19 mouse cellular contexts compared by ENCODE assay signal in the genomic region with DNA sequence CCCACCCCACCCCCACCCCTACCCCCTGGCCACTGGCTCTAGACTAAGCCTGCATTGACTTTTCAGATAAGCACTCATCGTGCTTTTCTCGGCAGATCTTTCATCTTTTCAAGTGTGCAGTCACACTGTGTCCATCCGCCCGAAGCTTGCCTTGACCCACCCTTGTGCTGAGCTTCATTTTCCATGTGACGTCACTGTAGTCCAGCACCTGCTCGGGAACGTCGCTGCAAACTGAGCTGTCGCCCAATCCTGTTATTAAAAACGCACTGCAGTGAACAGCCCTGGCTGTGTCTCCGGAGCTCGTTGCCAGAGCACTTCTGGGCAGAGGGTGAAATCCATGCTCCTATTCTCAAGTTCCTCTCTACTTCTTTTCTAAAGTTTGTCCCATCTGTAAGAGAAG.
DNase-seq lines count a peak whose midpoint lies in the region; ATAC-seq and TF ChIP-seq lines count a peak whose summit lies in the region.
"Had no signal": no experiment of that assay in that cellular context is flagged by ENCODE, and none has a peak within 500 bp of the region (broad histone marks: within the 10 kb centered on the region; RNA-seq: fewer than 3 reads in every experiment).

No protein-coding gene starts in this region.

- no peak overlapping the region for H3K27ac ChIP-seq in heart, embryonic 11.5 days (ENCODE audit: low read depth, low read length)
- no peak overlapping the region for H3K27ac ChIP-seq in limb, embryonic 13.5 days
- no peak overlapping the region for H3K27ac ChIP-seq in limb, embryonic 10.5 days
- H3K27ac ChIP-seq: embryonic facial prominence, embryonic 12.5 days; forebrain, embryonic 15.5 days; hindbrain, embryonic 15.5 days; kidney, postnatal 0 days; liver, embryonic 13.5 days; lung, embryonic 15.5 days; neural tube, embryonic 12.5 days had no signal

- ATAC-seq in heart, embryonic 11.5 days (replicated peaks; ENCODE audit: insufficient number of reproducible peaks, low FRiP score, low TSS enrichment): no peak
- peak; percentile 33; the same call in 1 of the 2 replicates for ATAC-seq in limb, embryonic 13.5 days (ENCODE audit: low FRiP score, low read depth)
- ATAC-seq: forebrain, embryonic 15.5 days had no signal

- H3K4me1 ChIP-seq in heart, embryonic 11.5 days (ENCODE audit: control insufficient read depth, insufficient read depth, low read length): peaks cover 18% of the 10 kb centered on the region
- H3K4me1 ChIP-seq in limb, embryonic 13.5 days: peaks cover 38% of the 10 kb centered on the region
- H3K4me1 ChIP-seq in limb, embryonic 10.5 days: peaks cover 43% of the 10 kb centered on the region

- peaks cover 94% of the 10 kb centered on the region for H3K79me2 ChIP-seq in myocyte (ENCODE audit: control insufficient read depth, insufficient read depth)

- 42% methylated on average over 12 of the region's 12 CpGs for WGBS in heart, embryonic 11.5 days (ENCODE audit: insufficient replicate concordance)
- 72% methylated on average over 12 of the region's 12 CpGs for WGBS in limb, embryonic 13.5 days
- WGBS in limb, embryonic 10.5 days: 90% methylated on average over 12 of the region's 12 CpGs

- H3K9ac ChIP-seq in heart, embryonic 11.5 days (ENCODE audit: low read depth, low read length): no peak overlapping the region
- no peak overlapping the region for H3K9ac ChIP-seq in limb, embryonic 13.5 days
- H3K9ac ChIP-seq: embryonic facial prominence, embryonic 12.5 days; forebrain, embryonic 15.5 days; hindbrain, embryonic 15.5 days; liver, embryonic 13.5 days; lung, embryonic 15.5 days; neural tube, embryonic 12.5 days had no signal

- H3K36me3 ChIP-seq in heart, embryonic 11.5 days (ENCODE audit: control insufficient read depth, insufficient read depth, low read length): no peaks in the 10 kb centered on the region
- H3K36me3 ChIP-seq in limb, embryonic 13.5 days: no peaks in the 10 kb centered on the region
- no peaks in the 10 kb centered on the region for H3K36me3 ChIP-seq in limb, embryonic 10.5 days
- H3K36me3 ChIP-seq in myocyte (ENCODE audit: control insufficient read depth, insufficient read depth): no peaks in the 10 kb centered on the region
- H3K36me3 ChIP-seq: embryonic facial prominence, embryonic 12.5 days; forebrain, embryonic 15.5 days; hindbrain, embryonic 15.5 days; liver, embryonic 13.5 days; lung, embryonic 15.5 days; neural tube, embryonic 12.5 days had no signal

- H3K9me3 ChIP-seq in heart, embryonic 11.5 days (replicated peaks; ENCODE audit: control insufficient read depth, low read length): no peaks in the 10 kb centered on the region
- H3K9me3 ChIP-seq in limb, embryonic 13.5 days: no peaks in the 10 kb centered on the region
- H3K9me3 ChIP-seq in limb, embryonic 10.5 days (replicated peaks): no peaks in the 10 kb centered on the region
- H3K9me3 ChIP-seq: embryonic facial prominence, embryonic 12.5 days; forebrain, embryonic 15.5 days; hindbrain, embryonic 15.5 days; liver, embryonic 13.5 days; lung, embryonic 15.5 days; neural tube, embryonic 12.5 days had no signal

- H3K27me3 ChIP-seq in heart, embryonic 11.5 days (ENCODE audit: control insufficient read depth, insufficient read depth, low read length): no peaks in the 10 kb centered on the region
- H3K27me3 ChIP-seq in limb, embryonic 13.5 days: peaks cover 4% of the 10 kb centered on the region; the same call in 1 of the 2 replicates
- H3K27me3 ChIP-seq in limb, embryonic 10.5 days (ENCODE audit: low read depth, poor library complexity, severe bottlenecking): no peaks in the 10 kb centered on the region
- no peaks in the 10 kb centered on the region for H3K27me3 ChIP-seq in myocyte (ENCODE audit: control insufficient read depth, insufficient read depth, insufficient read length)
- H3K27me3 ChIP-seq: embryonic facial prominence, embryonic 12.5 days; forebrain, embryonic 15.5 days; hindbrain, embryonic 15.5 days; liver, embryonic 13.5 days; lung, embryonic 15.5 days; neural tube, embryonic 12.5 days had no signal

- no peak for TF ChIP-seq POLR2A in myocyte (IDR thresholded peaks at IDR 0.05; ENCODE audit: insufficient read length, low read depth)

- DNase-seq in heart, adult 11 months: peak; percentile 83
- DNase-seq in limb, embryonic 10.5 days (ENCODE audit: low spot score): no peak
- DNase-seq in gastrocnemius, postnatal 14 days: peak; percentile 41
- no peak for DNase-seq in embryo, embryonic 10 days (ENCODE audit: low spot score)
- DNase-seq in layer of hippocampus, adult 9-10 months (ENCODE audit: low spot score): no peak
- DNase-seq: cerebellum, adult 8-10 months; kidney, adult 18-20 months; liver, embryonic 13.5 days; right cerebral cortex, postnatal 4 days had no signal

- intact Hi-C loops in gastrocnemius, postnatal 14 days (cut with DNase I; ENCODE audit: low total_unique reads): no loop called here

- no peak overlapping the region; the same call in 1 of the 2 replicates for H3K4me2 ChIP-seq in heart, embryonic 11.5 days
- H3K4me2 ChIP-seq in limb, embryonic 13.5 days (replicated peaks): no peak overlapping the region
- no peak overlapping the region for H3K4me2 ChIP-seq in myocyte (ENCODE audit: low read depth)
- H3K4me2 ChIP-seq: embryonic facial prominence, embryonic 12.5 days; forebrain, embryonic 15.5 days; hindbrain, embryonic 15.5 days; liver, embryonic 13.5 days; lung, embryonic 15.5 days; midbrain, embryonic 11.5 days; neural tube, embryonic 12.5 days had no signal

- H3ac ChIP-seq in myocyte (ENCODE audit: control insufficient read depth, insufficient read length): no peak overlapping the region

- H3K4me3 ChIP-seq in heart, embryonic 11.5 days (ENCODE audit: low read depth, low read length): no peak overlapping the region
- H3K4me3 ChIP-seq in limb, embryonic 13.5 days: no peak overlapping the region
- H3K4me3 ChIP-seq in limb, embryonic 10.5 days: no peak overlapping the region
- no peak overlapping the region for H3K4me3 ChIP-seq in myocyte
- H3K4me3 ChIP-seq: embryonic facial prominence, embryonic 12.5 days; forebrain, embryonic 15.5 days; hindbrain, embryonic 15.5 days; liver, embryonic 13.5 days; lung, embryonic 15.5 days; neural tube, embryonic 12.5 days had no signal

TF ChIP-seq in myocyte, 11 proteins besides CTCF, POLR2A, EP300 and RAD21:
- no peak for TF ChIP-seq POLR2AphosphoS2 (IDR thresholded peaks at IDR 0.05; ENCODE audit: insufficient read length, low read depth)
- no peak for TF ChIP-seq CEBPB (IDR thresholded peaks at IDR 0.05; ENCODE audit: insufficient read depth, poor library complexity, severe bottlenecking)
- TF ChIP-seq MYOD1 (IDR thresholded peaks at IDR 0.05; ENCODE audit: control insufficient read depth in 1 of 3, insufficient read length in 2 of 3, low read depth in 2 of 3): peak in 2 of 3 experiments; percentile 86 to 93
- TF ChIP-seq REST (IDR thresholded peaks at IDR 0.05; ENCODE audit: insufficient read depth, insufficient read length): no peak

Comparison
In these comparisons a context has a peak if more than half of its experiments do, and no peak if none do; other contexts are left out.
1. DNase-seq: peak in heart, adult 11 months (single experiment) and gastrocnemius, postnatal 14 days (single experiment); none in limb, embryonic 10.5 days (single experiment), embryo, embryonic 10 days (single experiment) and layer of hippocampus, adult 9-10 months (single experiment).